Mouse (Mus musculus) T-helper 17 cell (primary cell): ENCODE measurements at regions not wholly inside any gene's neighbourhood (a gene's known extent, or its start where the extent isn't known, plus 50 kb on each side); places are given as distances from the start of the nearest gene placed in this dataset.
"Not testable (repeated sequence)": the region's sequence is repeated elsewhere in the genome, so short reads cannot be mapped to it uniquely, and the experiment has no call there.

ENCODE experiments used
- in situ Hi-C, 2 experiments: fragments of 300-600 bp; cut with MboI, MseI; formaldehyde crosslinking; loops; 1 replicate in 1 of 2; 2 replicates in 1 of 2; pipeline ENCODE4 v1.15.1; 2025; ENCODE audit warnings: high pct_unique_total_duplicates in 2 of 2

- in situ Hi-C loops: no loop called here
Observed at GRCm38 (mm10) chr15:31980791-31981190, 196.3 kb upstream of the Tas2r119 start.

GRCm38 (mm10) chr15:31987291-31987690, 189.8 kb upstream of the Tas2r119 start:
- in situ Hi-C loops: no loop called here

GRCm38 (mm10) chr15:31989093-31989492, 188.0 kb upstream of the Tas2r119 start:
- in situ Hi-C loops: no loop called here

- in situ Hi-C loops: no loop called here
Observed at GRCm38 (mm10) chr15:31989593-31990290, 187.3 kb upstream of the Tas2r119 start.

- in situ Hi-C loops: no loop called here
Observed at GRCm38 (mm10) chr15:31997996-31998395, 179.1 kb upstream of the Tas2r119 start.

GRCm38 (mm10) chr15:31999553-31999952, 177.5 kb upstream of the Tas2r119 start:
- in situ Hi-C loops: no loop called here

- in situ Hi-C loops: no loop called here
Observed at GRCm38 (mm10) chr15:32002950-32003422, 174.1 kb upstream of the Tas2r119 start.

GRCm38 (mm10) chr15:32003489-32003888, 173.6 kb upstream of the Tas2r119 start:
- in situ Hi-C loops: no loop called here

- in situ Hi-C loops: no loop called here
Observed at GRCm38 (mm10) chr15:32005986-32006385, 171.1 kb upstream of the Tas2r119 start.

GRCm38 (mm10) chr15:32009818-32010217, 167.3 kb upstream of the Tas2r119 start:
- in situ Hi-C loops: no loop called here

GRCm38 (mm10) chr15:32012044-32012443, 165.0 kb upstream of the Tas2r119 start:
- in situ Hi-C loops: no loop called here

- in situ Hi-C loops: no loop called here
Observed at GRCm38 (mm10) chr15:32012838-32013237, 164.3 kb upstream of the Tas2r119 start.

GRCm38 (mm10) chr15:32015169-32015568, 161.9 kb upstream of the Tas2r119 start:
- in situ Hi-C loops: no loop called here

- in situ Hi-C loops: no loop called here
Observed at GRCm38 (mm10) chr15:32020323-32021008, 156.6 kb upstream of the Tas2r119 start.

- in situ Hi-C loops: no loop called here
Observed at GRCm38 (mm10) chr15:32021009-32021602, 156.0 kb upstream of the Tas2r119 start.

GRCm38 (mm10) chr15:32034091-32034490, 143.0 kb upstream of the Tas2r119 start:
- in situ Hi-C loops: no loop called here

- in situ Hi-C loops: no loop called here
Observed at GRCm38 (mm10) chr15:32034790-32035189, 142.3 kb upstream of the Tas2r119 start.

GRCm38 (mm10) chr15:32041764-32042163, 135.3 kb upstream of the Tas2r119 start:
- in situ Hi-C loops: no loop called here

- in situ Hi-C loops: no loop called here
Observed at GRCm38 (mm10) chr15:32042173-32042572, 134.9 kb upstream of the Tas2r119 start.

GRCm38 (mm10) chr15:32042589-32042988, 134.5 kb upstream of the Tas2r119 start:
- in situ Hi-C loops: no loop called here

GRCm38 (mm10) chr15:32043207-32043606, 133.9 kb upstream of the Tas2r119 start:
- in situ Hi-C loops: no loop called here

GRCm38 (mm10) chr15:32043670-32044069, 133.4 kb upstream of the Tas2r119 start:
- in situ Hi-C loops: not testable (repeated sequence)

- in situ Hi-C loops: no loop called here
Observed at GRCm38 (mm10) chr15:32048836-32049235, 128.3 kb upstream of the Tas2r119 start.
